Mouse (Mus musculus): ENCODE results near the gene Nfasc.

Nfasc gene

DNA sequence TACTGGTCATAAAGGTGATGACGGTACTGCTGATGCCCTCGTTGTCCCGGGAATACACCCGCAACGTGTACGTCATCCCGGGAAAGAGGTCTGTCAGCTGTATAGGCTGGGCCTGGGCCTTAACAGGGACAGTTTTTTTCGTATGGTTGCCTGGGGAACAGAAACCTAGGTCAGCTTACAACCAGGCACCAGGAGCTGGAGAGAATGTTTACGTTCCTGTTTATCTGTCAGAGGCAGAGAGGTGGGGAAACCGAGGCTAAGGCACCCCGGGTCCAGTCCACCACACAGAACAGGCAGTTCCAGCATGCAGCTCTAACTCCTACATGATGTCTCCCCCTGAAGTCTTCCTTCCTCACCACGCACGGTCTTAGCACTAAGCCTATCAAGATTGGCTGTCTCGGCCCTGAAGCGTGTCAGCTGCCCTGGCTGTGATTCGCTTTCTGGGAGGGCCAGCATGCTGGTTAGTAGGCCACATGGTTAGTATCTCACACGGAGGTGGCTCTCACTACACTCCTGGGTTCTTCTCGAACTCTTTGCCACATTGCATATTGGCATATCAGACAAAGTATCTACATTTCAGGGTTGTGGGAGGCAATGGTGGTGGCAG lies 158.5 kb downstream of the Nfasc start:
- no peak for DNase-seq (ENCODE audit: low spot score in 2 of 2)

DNA sequence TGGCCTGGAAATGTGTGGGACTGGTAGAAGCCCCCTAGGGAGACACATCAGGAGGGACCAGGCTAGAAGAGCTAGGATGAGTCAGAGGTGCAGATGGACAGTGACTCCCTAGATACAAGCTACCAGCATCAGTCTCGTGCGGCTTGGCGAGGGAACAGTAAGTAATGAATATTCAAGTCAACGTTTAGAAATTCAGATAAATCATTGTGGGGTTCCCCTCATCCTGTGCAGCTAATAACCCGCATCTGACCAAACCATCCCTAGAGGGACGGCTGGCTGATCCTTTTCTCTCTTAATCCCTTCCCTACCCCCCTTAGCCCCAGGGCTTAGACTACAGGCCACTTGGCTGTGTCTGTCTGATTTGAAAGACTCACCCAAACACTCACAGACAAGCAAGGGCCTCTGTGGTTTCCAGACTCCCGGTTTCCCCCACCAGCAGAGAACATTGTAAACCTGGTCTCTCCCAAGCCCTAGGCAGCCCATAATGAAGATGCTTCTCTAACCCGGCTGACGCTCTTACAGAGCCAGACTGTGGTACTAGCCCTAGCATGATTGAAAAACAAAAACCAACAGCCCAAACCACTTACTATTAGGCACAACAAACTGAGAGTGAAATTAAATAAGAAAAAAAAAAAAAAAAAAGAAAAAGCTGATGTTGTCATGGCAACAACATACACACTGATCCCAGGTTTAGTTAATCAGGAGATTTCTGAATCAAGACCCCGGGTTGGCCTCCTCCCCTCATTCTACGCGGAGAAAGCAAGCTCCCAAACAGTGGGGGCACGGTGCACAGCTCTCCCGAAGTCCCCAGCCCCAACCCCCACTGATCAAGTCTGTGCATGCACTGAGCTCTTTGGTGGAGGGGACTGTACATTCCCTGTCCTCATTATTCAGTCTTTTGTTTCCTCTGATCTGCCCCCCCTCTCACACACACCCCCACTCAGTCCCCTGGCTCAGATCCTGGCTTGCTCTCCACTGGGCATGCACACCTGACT lies 159.5 kb downstream of the Nfasc start:
- DNase-seq (ENCODE audit: low spot score in 2 of 2) = no peak

DNA sequence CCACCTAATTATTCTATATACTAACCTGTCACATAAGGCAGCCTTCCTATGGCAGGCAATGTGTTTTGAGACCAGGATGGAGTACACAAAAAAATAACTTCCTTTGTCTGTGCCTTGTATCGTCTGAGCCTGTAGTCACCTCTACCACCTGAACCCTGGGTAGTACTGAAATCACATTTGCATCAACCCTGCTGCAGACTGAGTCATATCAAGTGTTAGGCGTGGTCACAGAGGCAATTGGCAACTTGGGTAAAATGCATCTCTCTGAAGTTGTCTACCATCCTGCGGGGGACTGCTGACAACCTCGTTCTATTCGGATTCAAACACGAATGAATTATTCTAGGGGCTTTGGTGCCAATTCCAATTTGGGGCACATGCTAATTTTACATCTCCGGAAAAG lies 161.5 kb downstream of the Nfasc start:
- DNase-seq (ENCODE audit: low spot score in 2 of 2) = no peak

DNA sequence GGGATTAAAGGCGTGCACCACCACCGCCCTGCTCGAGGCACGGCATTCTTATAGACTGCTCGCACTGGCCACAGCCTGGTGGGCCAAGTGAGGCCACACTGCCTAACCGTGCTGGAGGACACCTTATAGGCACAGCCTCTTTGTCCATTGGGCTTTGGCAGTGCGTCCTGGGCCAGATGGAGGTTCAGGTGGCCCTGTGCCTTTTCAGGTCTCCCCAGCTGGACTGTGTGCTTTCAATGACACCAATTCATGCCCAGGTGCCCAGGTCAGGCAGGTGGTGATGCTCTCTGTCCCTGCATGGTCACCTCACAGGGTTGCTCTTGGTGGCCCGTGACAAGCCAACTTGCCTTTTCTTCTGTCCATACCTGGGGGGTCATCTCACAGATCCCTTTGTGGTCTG lies 164.8 kb downstream of the Nfasc start:
- DNase-seq (ENCODE audit: low spot score in 2 of 2) = no peak

DNA sequence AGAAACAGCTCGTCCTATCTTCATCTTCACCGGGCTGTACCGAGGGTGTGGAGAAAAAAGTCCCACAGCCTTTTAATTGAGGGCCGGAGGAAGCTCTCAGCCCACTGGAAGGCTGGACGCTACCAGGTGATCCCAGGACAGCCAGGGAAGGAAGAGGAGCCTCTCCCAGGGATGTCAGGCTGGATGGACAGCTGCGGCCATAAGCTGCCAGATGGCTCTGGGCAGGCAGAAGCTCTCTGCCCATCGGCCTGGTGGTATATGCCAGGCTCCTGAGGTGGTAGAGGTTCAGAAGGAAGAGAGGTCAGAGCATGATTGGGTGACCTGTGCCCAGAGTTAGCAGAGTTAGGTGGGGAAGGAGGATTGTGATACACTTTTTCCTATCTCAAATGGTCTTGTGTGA lies 168.7 kb downstream of the Nfasc start:
- no peak for DNase-seq (ENCODE audit: low spot score in 2 of 2)

DNA sequence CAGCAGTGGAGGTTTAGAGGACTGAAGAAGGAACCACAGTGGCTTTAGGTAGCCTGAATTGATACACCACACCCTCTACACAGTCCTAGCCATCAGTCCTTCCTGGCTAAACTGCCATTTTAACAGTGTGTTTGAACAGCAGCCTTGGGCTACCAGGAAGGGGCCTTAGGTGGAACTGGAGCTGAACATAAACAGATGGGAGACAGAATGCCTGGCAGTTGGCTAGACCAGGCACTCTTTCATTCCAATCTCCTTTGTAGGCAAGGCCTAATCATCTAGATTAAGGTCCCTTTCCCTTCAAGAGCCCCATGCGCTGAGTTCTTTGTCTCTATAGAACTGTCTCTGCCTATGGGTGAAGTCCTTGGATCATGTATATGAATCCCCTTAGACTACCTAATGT lies 170.0 kb downstream of the Nfasc start:
- no peak for DNase-seq (ENCODE audit: low spot score in 2 of 2)

DNA sequence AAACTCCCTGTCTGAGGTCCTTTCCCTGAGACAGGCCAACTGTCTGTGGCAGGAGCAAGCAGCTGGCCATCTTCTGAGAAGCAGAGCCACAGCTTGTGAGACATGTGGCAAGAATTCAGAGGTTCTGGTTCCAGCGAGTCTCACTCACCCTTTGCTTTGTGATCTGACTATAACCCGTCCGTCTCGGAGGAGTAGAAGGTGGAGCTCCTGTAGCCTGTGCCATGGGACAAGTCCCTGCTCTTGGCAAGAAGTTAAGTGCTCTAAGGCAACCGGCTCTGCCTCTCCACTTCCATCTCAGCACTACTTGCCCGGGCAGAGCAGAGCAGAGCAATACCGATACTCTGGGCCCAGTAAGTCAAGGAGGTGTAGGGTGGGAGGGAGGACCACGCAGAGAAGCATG lies 170.7 kb downstream of the Nfasc start:
- no peak for DNase-seq (ENCODE audit: low spot score in 2 of 2)

DNA sequence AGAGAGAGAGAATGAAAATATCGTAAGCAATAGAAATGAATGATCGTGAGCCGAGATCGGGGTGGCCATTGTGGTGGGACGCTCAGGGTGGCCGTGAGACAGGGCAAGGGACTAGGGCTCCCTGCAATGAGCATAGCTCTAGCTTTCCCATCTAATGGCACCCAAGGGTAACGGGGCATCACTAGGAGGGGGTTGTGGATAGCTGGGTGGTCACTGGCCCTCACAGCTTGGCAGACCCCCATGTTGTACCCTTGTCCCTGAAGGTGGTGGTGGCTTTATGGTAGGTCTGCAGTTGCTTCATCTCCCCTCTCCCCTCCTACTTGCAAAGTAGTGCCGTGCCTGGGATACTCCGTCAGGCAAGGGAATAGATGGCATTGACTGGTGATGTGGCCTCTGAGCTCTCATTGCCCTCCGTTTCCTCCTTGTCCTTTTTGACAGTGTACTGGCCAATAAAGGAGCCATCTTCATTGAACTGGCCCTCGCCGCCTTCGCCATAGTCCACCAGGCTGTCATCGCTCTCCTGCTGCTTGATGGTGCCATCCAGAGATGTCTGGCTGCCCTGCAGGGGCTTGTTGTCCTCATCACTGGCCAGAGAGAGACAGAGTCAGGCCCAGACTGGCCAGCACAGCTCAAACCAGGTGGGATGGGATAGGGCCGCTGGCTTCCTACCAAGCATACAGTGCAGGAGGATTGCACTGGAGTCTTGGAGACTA lies 171.4 kb downstream of the Nfasc start:
- no peak for DNase-seq (ENCODE audit: low spot score in 2 of 2)

DNA sequence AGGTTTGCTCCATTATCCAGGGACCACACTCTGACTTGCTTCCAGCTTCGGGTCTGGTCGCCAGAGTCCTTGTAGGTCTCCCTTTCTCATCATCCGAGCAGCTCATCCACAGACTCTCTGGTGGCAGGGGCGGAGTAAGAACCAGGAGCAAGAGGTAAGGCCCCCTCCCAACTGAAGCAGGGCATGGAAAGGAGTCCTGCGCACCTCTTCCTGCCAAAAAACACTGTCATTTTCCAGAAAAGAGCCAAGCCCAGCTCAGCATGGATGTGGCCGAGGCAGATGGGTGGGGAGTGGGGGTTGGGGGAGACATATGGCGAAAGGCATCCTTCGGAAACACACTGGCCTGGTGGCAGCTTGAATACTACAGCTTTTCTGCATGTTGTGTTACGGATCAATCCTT lies 172.1 kb downstream of the Nfasc start:
- DNase-seq (ENCODE audit: low spot score in 2 of 2) = no peak

DNA sequence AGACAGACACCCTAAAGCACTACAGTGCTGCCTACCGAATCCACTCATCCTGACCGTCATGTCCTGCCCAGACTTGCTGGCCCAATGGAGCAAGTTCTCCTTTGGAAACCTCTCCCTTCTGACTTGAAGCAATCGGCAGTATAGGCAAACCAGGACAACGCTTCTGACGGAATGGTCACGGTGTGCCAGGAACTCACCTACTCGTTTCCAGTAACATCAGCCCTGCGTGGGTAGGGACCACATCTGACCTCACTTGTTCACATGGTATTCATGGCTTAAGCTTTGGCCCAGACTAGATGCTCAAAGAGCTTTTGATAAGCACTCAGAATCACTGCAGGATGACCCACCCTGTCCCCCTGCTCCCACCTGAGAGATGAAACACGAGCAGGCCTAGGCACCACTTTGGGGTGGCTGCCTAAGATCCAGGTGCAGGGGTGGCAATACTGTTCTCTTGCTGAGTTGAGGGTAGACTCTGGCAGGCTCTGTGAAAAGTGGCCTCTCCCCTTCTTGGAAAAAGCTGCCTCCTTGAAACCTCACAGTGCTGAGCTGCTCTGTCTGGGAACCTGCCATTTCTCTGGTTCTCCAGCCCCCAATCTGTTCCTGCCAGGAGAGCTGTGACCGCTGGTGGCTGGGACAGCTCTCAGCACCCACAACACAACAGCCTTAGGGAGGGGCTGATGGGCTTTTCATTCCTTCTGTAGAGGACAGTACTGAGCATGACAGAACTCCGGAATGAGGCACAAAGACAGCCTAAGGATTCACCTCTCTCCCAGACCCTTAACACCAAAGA lies 174.1 kb downstream of the Nfasc start:
- no peak for DNase-seq (ENCODE audit: low spot score in 2 of 2)

DNA sequence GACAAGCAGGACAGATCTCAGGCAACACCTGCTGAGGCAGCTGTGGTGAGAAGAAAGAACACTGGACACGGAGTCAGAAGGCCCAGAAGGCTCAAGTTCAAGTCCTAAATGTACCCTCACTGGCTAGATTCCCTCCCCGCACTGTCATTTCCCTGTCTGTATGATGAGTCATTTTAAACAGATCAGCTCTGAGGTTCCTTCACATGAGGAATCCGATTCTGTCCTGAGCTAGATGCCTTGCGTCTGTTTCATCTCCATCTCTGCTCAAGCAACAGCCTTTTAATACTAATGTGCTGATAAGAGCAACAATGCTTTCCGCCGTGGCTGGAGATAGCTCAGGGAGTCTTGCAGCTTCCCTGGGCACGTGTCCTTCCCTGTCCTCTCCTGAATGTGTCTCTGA lies 175.8 kb downstream of the Nfasc start:
- no peak for DNase-seq (ENCODE audit: low spot score in 2 of 2)

DNA sequence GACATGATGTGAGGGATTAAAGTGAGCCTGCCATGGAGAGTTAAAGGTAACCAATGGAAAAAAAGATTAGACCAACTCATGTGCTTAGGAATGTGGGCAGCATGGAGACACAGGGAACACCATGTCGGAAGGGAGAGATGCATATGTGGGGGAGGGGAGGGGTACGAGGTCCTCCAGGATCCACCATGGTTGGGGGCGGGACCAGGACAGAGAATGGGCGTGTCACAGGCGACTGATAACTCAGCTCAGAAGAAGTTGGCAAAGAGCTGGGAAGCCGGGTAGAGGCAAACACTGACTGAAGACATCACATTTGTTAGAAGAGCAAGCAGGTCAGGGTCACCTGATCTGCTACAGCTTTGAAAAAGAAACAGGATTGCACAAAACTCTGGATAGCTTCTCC lies 176.7 kb downstream of the Nfasc start:
- DNase-seq (ENCODE audit: low spot score in 2 of 2) = no peak

DNA sequence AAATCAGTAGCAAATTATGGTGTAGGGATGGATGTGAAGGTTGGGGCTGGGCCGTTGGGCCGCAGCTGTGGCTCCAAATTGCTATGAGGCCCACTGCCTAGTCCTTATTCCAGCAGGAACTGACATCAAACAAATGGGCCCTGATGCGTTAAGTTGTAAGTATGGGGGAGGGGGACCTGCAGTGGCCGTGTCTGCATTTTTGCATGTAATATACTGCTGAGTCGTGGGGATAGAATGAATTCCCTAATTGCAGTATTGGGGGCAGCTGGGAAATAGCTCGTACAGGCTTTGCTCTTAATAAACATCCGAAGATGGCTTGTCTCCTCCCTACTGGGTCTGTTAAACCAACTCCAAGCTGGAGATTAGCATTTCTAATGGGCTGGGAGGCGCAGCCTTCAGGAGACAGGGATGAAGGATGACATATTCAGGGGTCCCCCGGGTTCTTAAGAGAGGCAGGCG lies 179.2 kb downstream of the Nfasc start:
- DNase-seq (ENCODE audit: low spot score in 2 of 2) = no peak

DNA sequence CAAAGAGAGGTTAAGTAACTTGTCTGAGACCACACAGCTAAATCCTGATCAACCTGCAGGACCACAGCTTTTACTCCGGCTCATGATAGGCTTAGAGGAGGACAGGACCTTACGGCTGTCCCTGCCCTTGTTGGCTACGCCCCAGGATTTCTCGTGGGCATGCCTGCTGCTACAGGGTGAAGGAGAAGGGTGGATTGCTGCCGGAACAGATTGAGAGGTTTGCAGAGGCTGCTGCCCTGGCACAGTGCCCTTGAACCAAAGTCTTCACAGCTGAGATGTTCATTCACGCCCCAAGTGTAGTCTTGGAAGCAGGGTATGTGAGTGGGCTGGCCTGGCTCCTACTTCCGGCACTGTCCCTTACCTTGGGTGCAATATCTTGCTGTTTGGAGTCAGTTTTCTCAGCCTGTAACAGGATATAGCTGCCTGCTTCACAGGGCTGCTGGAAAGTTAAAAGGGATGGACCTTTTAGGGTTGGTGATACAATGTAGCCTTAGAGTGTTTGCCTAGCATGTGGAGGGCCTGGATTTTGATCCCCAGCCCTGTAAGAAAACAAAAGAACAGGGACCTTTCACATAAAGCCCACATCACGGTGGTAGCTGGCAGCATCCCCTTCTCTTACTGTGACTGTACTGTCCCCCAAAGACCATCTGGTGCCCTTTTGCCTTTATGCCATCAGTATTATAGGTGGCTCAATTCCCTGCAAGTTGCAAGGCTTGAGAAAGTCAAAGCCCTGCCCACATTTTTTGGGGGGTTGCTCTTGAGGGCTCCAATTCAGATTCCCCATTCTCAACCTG lies 180.5 kb downstream of the Nfasc start:
- DNase-seq (ENCODE audit: low spot score in 2 of 2) = no peak

DNA sequence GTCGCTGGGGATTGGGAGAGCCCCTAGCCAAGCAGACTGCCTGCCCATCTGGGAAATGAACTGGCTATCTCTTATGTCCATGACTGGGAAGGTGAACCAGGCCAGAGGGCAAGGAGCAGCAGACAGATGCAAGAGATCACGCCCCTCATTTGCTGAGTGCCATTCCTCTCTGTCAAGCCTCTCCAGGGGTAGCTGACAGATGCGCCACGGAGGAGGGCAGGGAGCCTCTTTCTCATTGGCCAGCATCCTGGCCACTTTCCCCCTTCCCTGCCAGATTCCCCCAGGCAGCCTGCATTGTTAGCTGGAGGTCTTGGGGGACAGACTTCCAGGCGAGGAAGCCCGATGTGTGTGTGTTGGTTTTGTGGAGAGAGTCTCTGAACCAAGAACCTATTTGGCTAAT lies 182.6 kb downstream of the Nfasc start:
- no peak for DNase-seq (ENCODE audit: low spot score in 2 of 2)

DNA sequence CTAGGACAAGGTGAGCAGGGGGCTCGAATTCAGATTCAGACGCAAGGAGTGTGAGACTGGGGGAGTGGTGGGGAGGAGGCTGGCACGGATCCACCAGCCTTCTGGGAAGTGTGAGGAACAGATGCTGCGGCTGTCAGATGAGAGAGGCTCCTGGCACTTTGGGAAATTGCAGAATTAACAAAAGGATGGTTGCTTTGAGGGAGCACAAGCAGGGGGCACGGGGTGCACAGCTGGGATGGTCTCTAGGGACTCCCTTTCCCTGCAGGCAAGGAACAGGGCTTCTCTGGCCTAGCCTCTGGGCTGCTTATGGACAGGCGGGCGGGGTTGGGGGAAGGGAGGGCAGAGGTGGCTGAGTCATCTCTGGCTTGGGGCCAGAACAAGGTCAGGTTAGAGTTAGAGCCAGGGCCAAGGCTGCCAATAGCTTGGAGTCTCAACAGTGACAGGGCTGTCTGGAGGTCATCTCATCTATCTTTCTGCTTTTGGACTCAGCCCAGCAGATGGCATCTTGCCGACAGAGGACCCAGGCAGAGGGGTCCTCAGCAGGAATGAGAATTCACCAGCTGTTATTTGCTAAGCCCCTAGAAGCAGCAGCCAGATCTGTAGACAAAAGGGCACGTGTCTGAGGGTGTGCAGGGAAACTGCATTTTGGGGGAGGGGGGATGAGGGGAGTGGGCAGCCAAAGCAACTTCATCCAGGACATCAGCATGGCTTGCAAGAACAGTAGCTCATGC lies 183.5 kb downstream of the Nfasc start:
- peak; percentile 37 to 58 for DNase-seq (ENCODE audit: low spot score in 2 of 2)

DNA sequence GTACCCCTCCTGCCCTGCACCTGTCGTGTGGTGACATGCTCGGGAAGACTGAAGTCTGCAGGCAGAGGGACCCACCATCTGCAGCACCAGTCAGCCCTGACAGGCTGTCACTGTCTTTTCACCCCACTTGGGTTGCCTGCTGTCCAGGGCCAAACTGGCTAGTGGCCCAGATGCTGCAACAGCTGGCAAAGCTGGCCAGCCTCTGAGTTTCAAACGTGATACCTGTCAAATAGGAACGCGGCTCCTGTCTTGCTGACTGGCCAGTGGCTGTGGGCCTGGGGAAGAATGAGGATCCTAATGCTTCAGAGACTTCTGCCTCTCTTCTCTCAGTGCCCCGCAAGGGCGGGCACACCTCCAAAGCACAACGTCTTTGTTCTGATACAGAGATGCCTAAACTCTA lies 197.8 kb downstream of the Nfasc start:
- peak in 1 of 2 experiments; percentile 32 for DNase-seq (ENCODE audit: low spot score in 2 of 2)

DNA sequence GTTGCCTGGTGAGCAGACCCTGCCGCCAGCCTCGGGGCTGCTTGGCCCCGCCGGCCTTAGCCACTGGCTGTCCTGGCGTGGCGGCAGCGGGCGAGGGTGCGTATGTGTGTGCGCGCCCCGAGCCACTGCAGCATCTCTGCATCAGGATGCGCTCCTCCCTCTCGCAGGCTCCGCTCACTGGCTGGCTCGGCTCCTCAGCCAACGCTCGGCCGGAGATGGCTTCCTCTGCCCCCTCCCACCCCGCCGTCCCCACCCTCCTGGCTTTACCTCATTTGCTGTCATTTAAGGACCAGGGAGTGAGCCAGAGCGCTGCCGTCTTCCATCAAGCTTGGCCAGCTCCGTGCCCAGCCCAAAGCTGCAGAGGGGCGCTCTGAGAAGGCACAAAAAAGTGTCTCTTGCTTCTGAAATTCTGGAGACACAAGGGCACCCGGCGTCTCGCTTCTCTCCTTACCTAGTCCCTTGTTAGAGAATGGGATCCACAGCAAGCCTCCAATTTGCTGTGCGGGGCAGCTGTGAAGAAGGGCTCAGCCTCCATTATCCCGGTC lies 198.8 kb downstream of the Nfasc start, which contains the start of gene Cntn2:
Cntn2 (minus strand) TSS at position 495 of the 545 bp plus-strand sequence.
- no peak for DNase-seq (ENCODE audit: low spot score in 2 of 2)

DNA sequence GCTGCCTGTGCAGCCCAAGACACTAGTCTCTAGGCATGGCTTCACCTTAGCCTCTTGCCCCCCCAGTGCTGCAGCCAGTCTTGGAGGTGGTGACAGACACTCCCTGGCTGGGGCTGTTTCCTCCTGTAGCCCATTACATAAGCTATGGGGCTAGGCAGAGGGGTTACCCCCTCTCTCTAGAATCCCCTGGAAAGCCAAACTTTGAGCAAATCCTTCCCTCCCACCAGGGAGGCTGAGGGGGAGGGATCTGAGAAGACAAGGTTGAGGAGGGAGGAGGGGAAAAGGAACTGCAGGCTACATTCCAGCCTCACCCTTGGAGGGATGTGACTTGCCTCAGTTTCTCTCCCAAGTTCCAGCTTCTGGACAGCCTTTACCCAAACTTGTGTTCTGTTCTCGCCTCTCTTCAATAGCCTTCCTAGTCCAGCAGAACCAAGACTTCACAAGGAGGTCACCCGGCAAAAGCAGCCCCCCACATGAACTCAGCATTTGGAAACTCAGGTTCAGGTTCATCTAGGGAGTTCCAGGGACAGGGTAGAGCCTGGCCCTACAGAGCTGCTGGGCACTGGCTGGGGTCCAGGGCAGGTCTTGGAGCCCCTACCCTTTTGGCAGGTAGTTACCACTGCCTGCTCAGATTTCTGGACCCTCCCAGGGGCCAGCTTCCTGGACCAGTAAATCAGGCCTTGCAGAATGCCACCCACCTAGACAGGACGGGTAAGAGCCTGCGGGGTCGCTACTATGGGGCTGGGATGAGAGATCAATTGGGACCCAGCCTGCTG lies 199.6 kb downstream of the Nfasc start:
- DNase-seq (ENCODE audit: low spot score in 2 of 2) = no peak

Data from heart, adult 9 months (tissue).